Mouse (Mus musculus) liver, adult 2 months (tissue): Measurements from ENCODE around the gene Megf11.

Experiments
- CTCF ChIP-seq: fragments of 200-500 bp; IDR thresholded peaks from 2 replicates; pipeline ENCODE4 v1.5.1; 2011; ENCODE audit warnings: low read depth, low read length, control low read depth
- POLR2A ChIP-seq: fragments of 200-500 bp; IDR thresholded peaks from 2 replicates; pipeline ENCODE4 v1.6.1; 2011; ENCODE audit warnings: low read length, control low read depth; ENCODE audit not compliant: insufficient read depth; ENCODE audit errors: extremely low read depth

DNA sequence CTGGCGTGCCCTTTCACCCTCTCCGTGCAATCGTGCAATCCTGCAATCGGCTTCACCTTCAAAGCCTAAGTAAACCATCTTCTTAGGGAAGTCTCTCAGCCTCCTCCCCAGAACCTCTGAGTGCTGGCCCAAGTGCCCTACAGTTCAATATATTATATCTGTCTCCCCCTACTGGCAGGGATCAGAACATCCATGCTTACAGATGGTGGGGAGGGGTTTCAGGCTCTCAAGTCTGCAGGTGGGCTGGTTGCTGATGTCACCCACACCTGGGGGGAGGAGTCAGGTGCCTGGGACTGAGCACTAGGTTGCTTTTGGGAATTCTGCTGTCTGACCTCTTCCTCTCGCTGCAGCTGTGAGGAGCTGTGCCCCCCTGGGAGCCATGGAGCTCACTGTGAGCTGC, 254.2 kb downstream of the Megf11 start:
- TF ChIP-seq CTCF, result peak; percentile 60
- no peak for TF ChIP-seq POLR2A
